Mouse (Mus musculus): Measurements from ENCODE around the gene Olfr539. TPM values are rescaled to one million over a fixed set of nuclear protein-coding genes. Genes with fewer than 3 reads are reported as not detected.
"Not testable (repeated sequence)": the region's sequence is repeated elsewhere in the genome, so short reads cannot be mapped to it uniquely, and the experiment has no call there.

Gene Olfr539
- 0.05 TPM in 1 of 2 replicates, not detected in the other for total RNA-seq (2014; rRNA removed)
- polyA plus RNA-seq (2015; fragmentation: Nextera tagmentation; extraction: Ambion mirVana), result 0.01 TPM in 1 of 2 replicates, not detected in the other

DNA sequence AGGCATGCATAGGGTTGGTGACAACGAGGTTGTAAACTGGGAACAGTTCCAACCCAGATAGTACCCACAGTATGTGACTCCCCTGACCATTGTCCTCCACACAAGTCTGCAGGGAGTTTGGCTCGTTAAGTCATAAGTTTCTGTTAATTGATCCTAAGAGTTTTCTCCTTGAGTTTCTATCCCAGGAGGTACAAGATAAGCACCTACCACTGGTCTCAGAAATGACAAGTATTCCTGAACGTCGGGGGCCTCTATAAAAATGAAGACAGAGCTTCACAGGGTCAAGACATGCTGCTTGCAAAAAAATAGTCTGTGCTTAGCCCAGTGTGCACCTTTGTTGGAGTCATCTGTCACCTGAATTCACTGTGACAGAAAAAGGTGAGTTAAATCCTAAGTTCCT, at the start of gene Olfr539:
TSS of gene Olfr539 (plus strand) at position 301 of the 400 bp plus-strand sequence.
- 68% methylated on average over 4 of the region's 4 CpGs for WGBS
- Histone ChIP-seq H3K27me3 (ENCODE audit: insufficient read depth, low read length) (no peaks in the 10 kb centered on the region), H3K9ac (replicated peaks; ENCODE audit: low read length) (no peak within 1 kb of the TSS), H3K4me2 (ENCODE audit: low read depth, low read length) (no peak within 1 kb of the TSS), H3K4me3 (ENCODE audit: low read length) (no peak within 1 kb of the TSS), H3K4me1 (ENCODE audit: insufficient read depth, low read length) (no peaks in the 10 kb centered on the region), H3K36me3 (ENCODE audit: insufficient read depth, low read length) (no peaks in the 10 kb centered on the region), H3K9me3 (ENCODE audit: low read length) (no peaks in the 10 kb centered on the region), H3K27ac (no peak within 1 kb of the TSS)
- DNase-seq (ENCODE audit: low spot score) (no peak), ATAC-seq (no peak)
- TF ChIP-seq CTCF (IDR thresholded peaks at IDR 0.05; ENCODE audit: low read depth), result no peak

DNA sequence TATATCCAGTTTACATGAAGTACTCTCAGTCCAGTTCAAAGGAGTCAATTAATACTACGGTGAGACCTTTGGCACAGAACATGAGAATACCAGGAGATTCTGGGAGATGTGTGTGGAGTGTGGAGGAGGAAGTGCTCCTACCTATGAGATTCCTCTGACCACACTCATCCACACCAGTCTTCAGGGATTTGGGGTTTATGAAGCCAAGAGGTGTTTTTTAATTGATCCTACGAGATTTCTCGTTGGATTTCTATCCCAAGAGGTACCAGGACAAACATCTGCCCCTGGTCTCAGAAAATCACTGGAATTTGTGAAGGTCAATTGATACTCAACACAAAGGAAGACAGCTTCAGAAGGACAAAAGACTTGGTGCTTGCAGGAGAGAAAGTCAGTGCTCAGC, 31.1 kb upstream of the Olfr539 start, which contains the start of gene Olfr61:
TSS of gene Olfr61 (plus strand) at position 301 of the 400 bp plus-strand sequence.
- not testable (repeated sequence) for ATAC-seq; H3K4me2 ChIP-seq (ENCODE audit: low read depth, low read length); H3K27me3 ChIP-seq (ENCODE audit: insufficient read depth, low read length); DNase-seq (ENCODE audit: low spot score); H3K9me3 ChIP-seq (ENCODE audit: low read length); H3K4me1 ChIP-seq (ENCODE audit: insufficient read depth, low read length); H3K27ac ChIP-seq; H3K4me3 ChIP-seq (ENCODE audit: low read length); H3K9ac ChIP-seq (replicated peaks; ENCODE audit: low read length); H3K36me3 ChIP-seq (ENCODE audit: insufficient read depth, low read length)
- 88% methylated on average over 3 of the region's 3 CpGs for WGBS

DNA sequence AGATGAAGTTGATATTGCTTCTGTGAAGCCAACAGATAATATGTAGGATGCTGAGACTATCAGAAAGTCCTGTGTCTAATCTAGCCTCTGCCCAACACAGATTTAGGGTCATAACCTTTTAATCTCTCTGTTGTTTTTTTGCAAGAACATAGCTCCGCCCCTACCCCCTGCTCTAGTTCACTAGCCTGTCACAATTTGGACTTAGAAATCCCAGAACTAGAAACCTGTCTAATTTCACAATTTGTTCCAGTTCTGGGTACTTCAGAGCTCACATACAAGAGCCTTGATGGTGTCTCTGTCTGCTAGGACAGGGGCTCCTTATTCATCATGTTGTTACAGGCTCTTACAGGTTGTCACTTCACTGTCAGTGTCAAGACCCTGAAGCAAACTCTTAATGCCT, 29.2 kb upstream of the Olfr539 start:
- no peak overlapping the region for H3K4me2 ChIP-seq (ENCODE audit: low read depth, low read length)
- H3K4me3 ChIP-seq (ENCODE audit: low read length), result no peak overlapping the region
- ATAC-seq (no peak), DNase-seq (ENCODE audit: low spot score) (no peak)
- TF ChIP-seq CTCF (IDR thresholded peaks at IDR 0.05; ENCODE audit: low read depth), result no peak
- H3K9ac ChIP-seq (replicated peaks; ENCODE audit: low read length), result no peak overlapping the region
- H3K4me1 ChIP-seq (ENCODE audit: insufficient read depth, low read length), result no peaks in the 10 kb centered on the region
- H3K27ac ChIP-seq, result no peak overlapping the region
- no peaks in the 10 kb centered on the region for H3K36me3 ChIP-seq (ENCODE audit: insufficient read depth, low read length)
- 85% methylated on average over 1 of the region's 1 CpGs for WGBS
- no peaks in the 10 kb centered on the region for H3K27me3 ChIP-seq (ENCODE audit: insufficient read depth, low read length)
- H3K9me3 ChIP-seq (ENCODE audit: low read length), result no peaks in the 10 kb centered on the region

DNA sequence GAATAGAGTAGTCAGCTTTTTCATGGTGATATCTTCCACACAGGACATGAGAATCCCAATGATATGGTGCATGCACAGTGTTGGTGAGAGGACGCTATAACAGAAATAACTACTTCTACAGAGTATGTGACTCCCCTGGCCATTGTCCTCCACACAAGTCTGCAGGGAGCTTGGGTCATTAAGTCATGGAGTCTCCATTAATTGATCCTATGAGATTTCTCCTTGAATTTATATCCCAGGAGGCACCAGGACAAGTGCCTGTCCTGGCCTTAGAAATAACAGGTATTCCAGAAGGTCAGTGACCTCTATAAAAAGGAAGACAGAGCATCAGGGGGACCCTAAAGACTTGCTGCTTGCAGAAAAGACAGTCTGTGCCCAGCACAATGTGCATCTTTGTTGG, 13.6 kb upstream of the Olfr539 start, which contains the start of gene Olfr53:
TSS of gene Olfr53 (plus strand) at position 301 of the 400 bp plus-strand sequence.
- Histone ChIP-seq H3K4me2 (ENCODE audit: low read depth, low read length) (no peak within 1 kb of the TSS), H3K27ac (no peak within 1 kb of the TSS), H3K27me3 (ENCODE audit: insufficient read depth, low read length) (no peaks in the 10 kb centered on the region), H3K4me3 (ENCODE audit: low read length) (no peak within 1 kb of the TSS), H3K9ac (replicated peaks; ENCODE audit: low read length) (no peak within 1 kb of the TSS), H3K36me3 (ENCODE audit: insufficient read depth, low read length) (no peaks in the 10 kb centered on the region), H3K4me1 (ENCODE audit: insufficient read depth, low read length) (no peaks in the 10 kb centered on the region), H3K9me3 (ENCODE audit: low read length) (no peaks in the 10 kb centered on the region)
- 92% methylated on average over 1 of the region's 1 CpGs for WGBS
- no peak for TF ChIP-seq CTCF (IDR thresholded peaks at IDR 0.05; ENCODE audit: low read depth)
- DNase-seq (ENCODE audit: low spot score) (no peak), ATAC-seq (no peak)

DNA sequence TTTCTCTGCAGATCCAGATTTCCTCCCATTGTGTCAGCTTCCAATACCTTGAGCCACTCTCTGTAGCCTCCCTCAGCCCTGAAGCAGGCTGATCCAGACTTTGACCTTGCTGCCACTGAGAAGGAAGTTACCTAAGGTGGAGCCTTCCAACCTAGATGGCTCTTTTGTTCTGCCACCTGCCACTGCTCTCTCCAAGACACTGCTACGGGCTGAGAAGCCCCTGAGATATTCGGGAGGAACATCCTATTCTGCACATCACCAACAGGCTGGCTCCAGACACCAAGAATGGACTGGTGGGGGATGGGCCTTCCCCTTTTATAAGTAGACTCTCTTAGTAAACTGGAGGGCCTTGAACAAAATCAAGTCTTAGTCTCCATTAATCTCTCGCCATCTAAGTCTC, 11.0 kb downstream of the Olfr539 start:
- WGBS, result 87% methylated on average over 3 of the region's 3 CpGs
- not testable (repeated sequence) for H3K4me2 ChIP-seq (ENCODE audit: low read depth, low read length); H3K9ac ChIP-seq (replicated peaks; ENCODE audit: low read length); ATAC-seq; H3K36me3 ChIP-seq (ENCODE audit: insufficient read depth, low read length); H3K4me1 ChIP-seq (ENCODE audit: insufficient read depth, low read length); H3K27me3 ChIP-seq (ENCODE audit: insufficient read depth, low read length); DNase-seq (ENCODE audit: low spot score); H3K9me3 ChIP-seq (ENCODE audit: low read length); H3K27ac ChIP-seq; H3K4me3 ChIP-seq (ENCODE audit: low read length)

DNA sequence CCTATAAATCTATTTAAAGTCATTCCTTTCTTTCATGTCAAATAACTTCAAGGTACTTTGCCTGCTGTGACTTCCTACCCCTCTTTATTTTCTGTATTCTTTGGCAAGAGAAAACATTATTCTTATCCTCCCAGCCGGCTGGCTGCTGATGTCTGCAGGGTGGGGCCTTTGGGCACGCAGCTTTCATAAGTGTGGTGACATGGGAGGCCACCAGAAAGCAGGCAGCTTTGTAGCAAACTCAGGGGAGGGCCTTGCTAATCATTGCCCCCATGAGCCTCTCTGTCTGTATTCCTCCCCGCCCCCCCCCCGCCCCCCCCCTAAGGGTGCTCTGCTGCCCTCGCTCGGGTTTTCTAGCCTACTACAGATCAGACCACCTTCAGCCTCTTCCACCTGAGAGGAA, 16.1 kb downstream of the Olfr539 start:
- no peaks in the 10 kb centered on the region for H3K27me3 ChIP-seq (ENCODE audit: insufficient read depth, low read length)
- DNase-seq (ENCODE audit: low spot score), result peak; percentile 2
- 0 out of 2 replicates have a peak, but pooled peaks have one; percentile 55 for ATAC-seq
- peak overlapping the region; percentile 18; the same call in 1 of the 2 replicates for H3K4me3 ChIP-seq (ENCODE audit: low read length)
- no peak for TF ChIP-seq CTCF (IDR thresholded peaks at IDR 0.05; ENCODE audit: low read depth)
- no peak overlapping the region for H3K9ac ChIP-seq (replicated peaks; ENCODE audit: low read length)
- H3K36me3 ChIP-seq (ENCODE audit: insufficient read depth, low read length), result no peaks in the 10 kb centered on the region
- H3K4me1 ChIP-seq (ENCODE audit: insufficient read depth, low read length), result no peaks in the 10 kb centered on the region
- H3K27ac ChIP-seq, result no peak overlapping the region
- H3K9me3 ChIP-seq (ENCODE audit: low read length), result peaks cover 7% of the 10 kb centered on the region; the same call in 1 of the 2 replicates
- WGBS, result 4% methylated on average over 5 of the region's 6 CpGs
- H3K4me2 ChIP-seq (ENCODE audit: low read depth, low read length), result peak overlapping the region; percentile 40

DNA sequence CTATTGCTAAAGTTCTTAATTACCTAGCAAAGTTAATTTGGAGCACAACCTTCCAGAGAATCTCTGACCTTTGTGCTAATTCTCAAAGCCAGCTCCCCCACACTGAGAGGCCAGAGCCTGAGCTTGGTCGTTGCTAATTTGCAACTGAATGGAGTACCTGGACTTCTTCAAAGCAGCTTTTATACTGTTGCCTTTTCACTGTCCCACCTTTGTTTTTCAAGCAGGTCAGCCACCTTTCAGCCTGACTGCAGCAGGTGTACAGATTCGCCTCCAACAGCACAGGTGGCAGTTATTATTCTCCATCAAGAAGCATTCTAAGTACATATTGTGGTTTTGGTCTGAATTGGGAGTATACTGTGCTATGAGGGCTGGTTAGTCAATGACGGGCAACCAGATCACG, 19.9 kb downstream of the Olfr539 start:
- not testable (repeated sequence) for H3K27ac ChIP-seq; H3K9me3 ChIP-seq (ENCODE audit: low read length); H3K4me2 ChIP-seq (ENCODE audit: low read depth, low read length); DNase-seq (ENCODE audit: low spot score); H3K36me3 ChIP-seq (ENCODE audit: insufficient read depth, low read length); H3K27me3 ChIP-seq (ENCODE audit: insufficient read depth, low read length); H3K4me1 ChIP-seq (ENCODE audit: insufficient read depth, low read length); H3K4me3 ChIP-seq (ENCODE audit: low read length); H3K9ac ChIP-seq (replicated peaks; ENCODE audit: low read length); ATAC-seq
- 65% methylated on average over 4 of the region's 4 CpGs for WGBS
